Mouse (Mus musculus): ENCODE data around the gene Sar1b. TPM values are rescaled to one million over a fixed set of nuclear protein-coding genes. Genes with fewer than 3 reads are reported as not detected.

The Sar1b gene
- polyA plus RNA-seq, 1 experiment from 2014 or later: 156 TPM

DNA sequence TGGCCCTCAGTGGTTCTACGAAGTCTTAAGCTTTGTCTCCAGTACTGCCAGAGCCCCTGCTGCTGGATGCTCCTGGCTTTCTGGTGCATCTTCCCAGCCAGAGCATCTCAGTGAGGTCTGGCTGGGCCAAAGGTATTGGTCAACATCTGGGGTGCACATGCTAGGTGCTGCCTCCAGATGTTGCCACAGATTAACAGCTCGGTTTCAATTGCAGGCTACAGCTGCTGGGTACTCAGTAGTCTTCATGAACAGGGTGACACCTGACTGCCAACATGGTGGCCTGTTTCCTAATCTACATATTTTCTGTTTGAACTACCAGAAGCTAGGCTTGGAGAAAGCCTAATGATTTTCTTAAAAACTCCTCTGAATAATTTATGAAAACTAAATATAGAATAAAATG is 75.6 kb downstream of the Sar1b start:
- no peaks in the 10 kb centered on the region for H3K36me3 ChIP-seq (ENCODE audit: insufficient read depth, low read length)
- no peak for DNase-seq (ENCODE audit: low spot score)
- no peak overlapping the region for H3K4me2 ChIP-seq (ENCODE audit: low read length)
- H3K27me3 ChIP-seq (ENCODE audit: insufficient read depth, low read length): no peaks in the 10 kb centered on the region
- no peak overlapping the region for H3K9ac ChIP-seq (ENCODE audit: low read depth, low read length)
- no peaks in the 10 kb centered on the region for H3K9me3 ChIP-seq (replicated peaks; ENCODE audit: low read length)
- no peak for ATAC-seq (replicated peaks; ENCODE audit: low FRiP score, low read depth)
- 86% methylated on average over 2 of the region's 2 CpGs for WGBS
- H3K4me1 ChIP-seq (replicated peaks; ENCODE audit: insufficient read depth, low read length): no peaks in the 10 kb centered on the region; the same call in 1 of the 2 replicates
- TF ChIP-seq CTCF (IDR thresholded peaks at IDR 0.05; ENCODE audit: low read depth): no peak
- H3K4me3 ChIP-seq (replicated peaks; ENCODE audit: low read depth, low read length): no peak overlapping the region
- H3K27ac ChIP-seq: no peak overlapping the region

DNA sequence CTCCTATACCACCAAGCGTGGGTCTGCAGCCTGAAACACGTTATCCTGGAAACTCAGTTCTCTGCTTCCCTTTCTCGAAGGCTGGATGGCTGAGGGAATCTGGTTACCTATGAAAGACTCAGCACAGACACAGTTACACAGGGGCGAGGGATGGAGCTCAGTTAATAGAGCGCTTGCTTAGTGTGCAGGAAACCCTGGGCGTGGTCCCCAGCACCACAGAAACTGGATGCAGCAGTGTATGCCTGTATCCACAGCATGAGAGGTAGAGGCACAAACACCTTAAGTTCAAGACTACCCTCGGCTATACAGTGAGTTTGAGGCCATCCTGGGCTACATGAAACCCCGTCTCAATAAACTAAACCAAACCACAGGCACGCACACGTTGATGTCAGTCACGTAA is 76.5 kb downstream of the Sar1b start:
- Histone ChIP-seq H3K4me1 (replicated peaks; ENCODE audit: insufficient read depth, low read length) (no peaks in the 10 kb centered on the region; the same call in 1 of the 2 replicates), H3K9me3 (replicated peaks; ENCODE audit: low read length) (no peaks in the 10 kb centered on the region), H3K27me3 (ENCODE audit: insufficient read depth, low read length) (no peaks in the 10 kb centered on the region), H3K9ac (ENCODE audit: low read depth, low read length) (no peak overlapping the region), H3K27ac (no peak overlapping the region), H3K4me3 (replicated peaks; ENCODE audit: low read depth, low read length) (no peak overlapping the region), H3K36me3 (ENCODE audit: insufficient read depth, low read length) (no peaks in the 10 kb centered on the region), H3K4me2 (ENCODE audit: low read length) (no peak overlapping the region)
- TF ChIP-seq CTCF (IDR thresholded peaks at IDR 0.05; ENCODE audit: low read depth): no peak
- ATAC-seq (replicated peaks; ENCODE audit: low FRiP score, low read depth) (no peak), DNase-seq (ENCODE audit: low spot score) (no peak)
- WGBS: 85% methylated on average over 11 of the region's 11 CpGs

DNA sequence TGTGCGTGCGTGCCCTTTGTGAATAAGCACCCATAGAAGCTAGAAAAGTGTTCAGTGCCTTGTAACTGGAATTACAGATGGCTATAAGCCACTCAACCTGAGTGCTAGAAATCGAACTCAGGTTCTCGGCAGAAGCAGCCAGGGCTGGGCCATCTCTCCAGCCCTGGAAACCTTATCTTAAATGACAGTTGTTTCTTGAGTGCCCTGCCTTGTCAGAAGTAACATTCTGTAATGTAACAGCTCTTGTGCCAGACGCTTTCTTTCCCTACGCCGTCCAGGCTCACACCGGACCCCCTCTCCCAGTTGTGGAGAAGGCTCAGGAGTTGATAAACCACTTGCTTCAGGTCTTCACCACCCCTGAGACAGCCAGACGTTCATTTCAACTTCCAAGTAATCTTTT is 77.2 kb downstream of the Sar1b start:
- Histone ChIP-seq H3K4me1 (replicated peaks; ENCODE audit: insufficient read depth, low read length) (no peaks in the 10 kb centered on the region; the same call in 1 of the 2 replicates), H3K4me2 (ENCODE audit: low read length) (no peak overlapping the region), H3K4me3 (replicated peaks; ENCODE audit: low read depth, low read length) (no peak overlapping the region), H3K27ac (no peak overlapping the region), H3K27me3 (ENCODE audit: insufficient read depth, low read length) (no peaks in the 10 kb centered on the region), H3K9ac (ENCODE audit: low read depth, low read length) (no peak overlapping the region), H3K36me3 (ENCODE audit: insufficient read depth, low read length) (no peaks in the 10 kb centered on the region), H3K9me3 (replicated peaks; ENCODE audit: low read length) (no peaks in the 10 kb centered on the region)
- no peak for DNase-seq (ENCODE audit: low spot score)
- no peak for ATAC-seq (replicated peaks; ENCODE audit: low FRiP score, low read depth)
- TF ChIP-seq CTCF (IDR thresholded peaks at IDR 0.05; ENCODE audit: low read depth): no peak
- WGBS: 74% methylated on average over 9 of the region's 9 CpGs

DNA sequence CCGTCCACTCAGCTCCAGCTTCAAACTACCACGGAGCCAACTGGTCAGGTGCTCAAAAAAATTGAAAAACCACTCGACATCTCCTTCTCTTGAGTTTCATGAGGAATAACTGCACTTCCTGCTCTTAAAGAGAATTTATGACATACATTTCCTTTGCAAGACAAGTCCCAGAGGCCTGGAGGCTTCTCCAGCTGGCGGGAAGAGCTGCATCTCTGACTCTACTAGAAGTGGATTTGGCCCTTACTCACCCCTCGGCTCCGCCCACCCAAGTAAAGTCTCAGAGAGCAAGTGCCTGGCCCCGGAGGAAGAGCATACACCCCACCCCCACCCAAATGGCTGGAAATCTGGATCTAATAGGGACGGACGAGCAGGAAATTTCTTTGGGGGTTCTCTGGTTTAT is 77.7 kb downstream of the Sar1b start:
- peak; percentile 68 for DNase-seq (ENCODE audit: low spot score)
- H3K27ac ChIP-seq: no peak overlapping the region
- ATAC-seq (replicated peaks; ENCODE audit: low FRiP score, low read depth): no peak

More for the DNA sequence above, 77.7 kb downstream of the Sar1b start:
- TF ChIP-seq CTCF (IDR thresholded peaks at IDR 0.05; ENCODE audit: low read depth): no peak
- H3K4me2 ChIP-seq (ENCODE audit: low read length): no peak overlapping the region
- H3K4me3 ChIP-seq (replicated peaks; ENCODE audit: low read depth, low read length): no peak overlapping the region
- no peaks in the 10 kb centered on the region; the same call in 1 of the 2 replicates for H3K4me1 ChIP-seq (replicated peaks; ENCODE audit: insufficient read depth, low read length)
- WGBS: 43% methylated on average over 9 of the region's 9 CpGs
- no peaks in the 10 kb centered on the region for H3K9me3 ChIP-seq (replicated peaks; ENCODE audit: low read length)
- no peaks in the 10 kb centered on the region for H3K27me3 ChIP-seq (ENCODE audit: insufficient read depth, low read length)
- H3K9ac ChIP-seq (ENCODE audit: low read depth, low read length): no peak overlapping the region
- H3K36me3 ChIP-seq (ENCODE audit: insufficient read depth, low read length): no peaks in the 10 kb centered on the region

Other genes starting within 250 kb of the Sar1b start
- 24.6 and 26.1 TPM in 2 replicates for gene Phykpl, start 178.9 kb upstream of the Sar1b start, polyA plus RNA-seq (2015; fragmentation: Nextera tagmentation; extraction: Ambion mirVana)
- gene Hnrnpab, start 156.8 kb upstream of the Sar1b start, polyA plus RNA-seq (2015; fragmentation: Nextera tagmentation; extraction: Ambion mirVana): 293 and 336 TPM in 2 replicates
- gene Nhp2, start 144.0 kb upstream of the Sar1b start, polyA plus RNA-seq (2015; fragmentation: Nextera tagmentation; extraction: Ambion mirVana): 134 and 136 TPM in 2 replicates
- gene Rmnd5b, start 127.8 kb upstream of the Sar1b start, polyA plus RNA-seq (2015; fragmentation: Nextera tagmentation; extraction: Ambion mirVana): 40.8 and 42.5 TPM in 2 replicates
- gene N4bp3, start 112.8 kb upstream of the Sar1b start, polyA plus RNA-seq (2015; fragmentation: Nextera tagmentation; extraction: Ambion mirVana): 28.5 and 30.6 TPM in 2 replicates
- gene D930048N14Rik, start 112.7 kb upstream of the Sar1b start, polyA plus RNA-seq (2015; fragmentation: Nextera tagmentation; extraction: Ambion mirVana): 1.9 and 2.0 TPM in 2 replicates
- gene 0610009B22Rik, start 74.8 kb upstream of the Sar1b start, polyA plus RNA-seq (2015; fragmentation: Nextera tagmentation; extraction: Ambion mirVana): 156 and 163 TPM in 2 replicates
- 10.6 and 10.9 TPM in 2 replicates for gene Sec24a, start 53 bp upstream of the Sar1b start, polyA plus RNA-seq (2015; fragmentation: Nextera tagmentation; extraction: Ambion mirVana)
- gene Jade2, start 94.0 kb downstream of the Sar1b start, polyA plus RNA-seq (2015; fragmentation: Nextera tagmentation; extraction: Ambion mirVana): 1.0 and 1.2 TPM in 2 replicates
- gene Cdkn2aipnl, start 204.0 kb downstream of the Sar1b start, polyA plus RNA-seq (2015; fragmentation: Nextera tagmentation; extraction: Ambion mirVana): 70.8 and 71.7 TPM in 2 replicates
- 248 and 255 TPM in 2 replicates for gene Ube2b, start 237.1 kb downstream of the Sar1b start, polyA plus RNA-seq (2015; fragmentation: Nextera tagmentation; extraction: Ambion mirVana)
- 10.3 and 10.6 TPM in 2 replicates for gene Cdkl3, start 240.5 kb downstream of the Sar1b start, polyA plus RNA-seq (2015; fragmentation: Nextera tagmentation; extraction: Ambion mirVana)

Measured in kidney, postnatal 0 days (tissue).